In the genomic region with DNA sequence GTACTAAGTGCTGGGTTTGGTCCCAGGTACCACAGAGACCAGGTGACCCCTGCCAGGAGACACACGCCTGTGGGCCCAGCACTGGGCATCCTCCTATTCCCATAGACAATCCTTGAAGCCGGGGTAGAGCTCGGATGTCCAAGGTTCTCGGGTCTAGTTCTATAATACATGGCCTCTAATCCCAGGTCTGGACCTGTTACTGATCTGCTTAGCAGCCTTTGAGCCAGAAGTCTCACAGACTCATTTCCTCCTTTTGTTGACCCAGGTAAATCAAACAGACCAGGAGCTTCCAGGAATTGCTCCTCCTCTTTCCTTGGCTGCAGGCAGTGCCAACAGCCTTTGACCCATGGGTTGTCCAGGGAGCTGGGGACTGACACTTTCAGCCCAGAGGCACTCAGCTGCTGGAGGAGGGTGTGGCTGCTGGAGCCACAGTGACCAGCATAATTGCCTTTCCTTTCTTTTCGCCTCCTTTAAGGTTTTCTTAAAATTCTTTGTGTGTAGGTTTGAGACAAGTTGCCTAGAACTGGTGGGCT, we compare ENCODE assay signal across 12 mouse cellular contexts. TPM values are rescaled to one million over a fixed set of nuclear protein-coding genes. Genes with fewer than 3 reads are reported as not detected.
DNase-seq lines count a peak whose midpoint lies in the region; ATAC-seq and TF ChIP-seq lines count a peak whose summit lies in the region.
"Had no signal": no experiment of that assay in that cellular context is flagged by ENCODE, and none has a peak within 500 bp of the region (broad histone marks: within the 10 kb centered on the region; RNA-seq: fewer than 3 reads in every experiment).

No protein-coding gene starts in this region.

- whole genome bisulfite sequencing in heart, embryonic 10.5 days = 77% methylated on average over 5 of the region's 5 CpGs
- WGBS in stomach, postnatal 0 days = 67% methylated on average over 5 of the region's 5 CpGs

- no peaks in the 10 kb centered on the region for H3K9me3 ChIP-seq in heart, embryonic 10.5 days
- peaks cover 5% of the 10 kb centered on the region for H3K9me3 ChIP-seq in megakaryocyte, embryonic 14.5 days
- no peaks in the 10 kb centered on the region for H3K9me3 ChIP-seq in stomach, postnatal 0 days (ENCODE audit: control insufficient read depth, low read length)
- H3K9me3 ChIP-seq: forebrain, embryonic 10.5 days had no signal

- peaks cover 3% of the 10 kb centered on the region; the same call in 1 of the 2 replicates for H3K27me3 ChIP-seq in heart, embryonic 10.5 days (ENCODE audit: insufficient read depth, poor library complexity, severe bottlenecking)
- peaks cover 18% of the 10 kb centered on the region for H3K27me3 ChIP-seq in megakaryocyte, embryonic 14.5 days (replicated peaks)
- no peaks in the 10 kb centered on the region for H3K27me3 ChIP-seq in stomach, postnatal 0 days (ENCODE audit: control insufficient read depth, insufficient read depth, low read length)

- peak overlapping the region; percentile 64; the same call in 1 of the 2 replicates for H3K27ac ChIP-seq in heart, embryonic 10.5 days
- H3K27ac ChIP-seq in stomach, postnatal 0 days (replicated peaks) = peak overlapping the region; percentile 86
- H3K27ac ChIP-seq in layer of hippocampus, adult 2 months = no peak overlapping the region
- H3K27ac ChIP-seq: macrophage had no signal

- peaks cover 23% of the 10 kb centered on the region for H3K4me1 ChIP-seq in heart, embryonic 10.5 days
- peaks cover 50% of the 10 kb centered on the region for H3K4me1 ChIP-seq in megakaryocyte, embryonic 14.5 days
- no peaks in the 10 kb centered on the region for H3K4me1 ChIP-seq in stomach, postnatal 0 days (replicated peaks; ENCODE audit: control insufficient read depth, insufficient read depth)

- no peak overlapping the region for H3K4me2 ChIP-seq in stomach, postnatal 0 days (replicated peaks; ENCODE audit: low read depth)

- no peak for TF ChIP-seq CTCF in stomach, postnatal 0 days (IDR thresholded peaks at IDR 0.05; ENCODE audit: low read depth)
- TF ChIP-seq CTCF in layer of hippocampus, adult 2 months (conservative IDR thresholded peaks at IDR 0.05) = no peak

- no peaks in the 10 kb centered on the region for H3K36me3 ChIP-seq in heart, embryonic 10.5 days
- peaks cover 3% of the 10 kb centered on the region for H3K36me3 ChIP-seq in megakaryocyte, embryonic 14.5 days (replicated peaks; ENCODE audit: low read length)
- no peaks in the 10 kb centered on the region for H3K36me3 ChIP-seq in stomach, postnatal 0 days (ENCODE audit: control insufficient read depth, insufficient read depth, low read length)
- H3K36me3 ChIP-seq: forebrain, embryonic 10.5 days had no signal

- no peak overlapping the region for H3K4me3 ChIP-seq in heart, embryonic 10.5 days
- H3K4me3 ChIP-seq in megakaryocyte, embryonic 14.5 days (replicated peaks) = peak overlapping the region; percentile 9
- H3K4me3 ChIP-seq in stomach, postnatal 0 days (ENCODE audit: low read depth, low read length) = no peak overlapping the region
- H3K4me3 ChIP-seq in layer of hippocampus, adult 2 months = no peak overlapping the region
- H3K4me3 ChIP-seq: forebrain, embryonic 10.5 days had no signal

- no peak for ATAC-seq in megakaryocyte, adult 5-6 weeks (ENCODE audit: poor library complexity, severe bottlenecking)
- peak; percentile 90 for ATAC-seq in stomach, postnatal 0 days (ENCODE audit: low FRiP score, low TSS enrichment)

- DNase-seq in heart, embryonic 10.5 days (ENCODE audit: low spot score) = no peak
- DNase-seq in heart, adult 8-10 months (ENCODE audit: low spot score) = no peak
- DNase-seq in kidney, postnatal 36 days = peak; percentile 77 to 89
- peak; percentile 83 for DNase-seq in stomach, postnatal 0 days (ENCODE audit: low spot score)
- DNase-seq in layer of hippocampus, adult 2 months (ENCODE audit: low spot score in 2 of 2) = no peak
- no peak for DNase-seq in retina, embryonic 14.5 days (ENCODE audit: low spot score)
- DNase-seq: adrenal gland, adult 8-10 months; thymus, postnatal 14 days had no signal

- no peak for TF ChIP-seq EP300 in stomach, postnatal 0 days (optimal IDR thresholded peaks at IDR 0.05)

- no peak overlapping the region for H3K9ac ChIP-seq in stomach, postnatal 0 days (ENCODE audit: low read length)

RNA-seq across cellular contexts. Expression of gene Gm20431, which starts 9.9 kb away (rescaled TPM):
- polyA plus RNA-seq in heart, embryonic 10.5 days (2016; fragmentation: Nextera tagmentation; extraction: Ambion mirVana) = 0.36 and 3.9 TPM in 2 replicates
- total RNA-seq in heart, adult 8-10 months (2022) = 10 to 100 TPM; 15.3 to 19.4 (median 18.2) TPM
- not detected in 2 replicates for polyA plus RNA-seq in megakaryocyte, embryonic 14.5 days (2012; ENCODE audit: insufficient read depth, low replicate concordance)
- total RNA-seq in megakaryocyte, adult 5-6 weeks (2015) = 6.1 and 22.8 TPM in 2 replicates
- not detected in 2 replicates for total RNA-seq in megakaryocyte, adult 5-6 weeks (2017)
- polyA plus RNA-seq in stomach, postnatal 0 days (2015; fragmentation: Nextera tagmentation; extraction: Ambion mirVana) = 13.4 and 14.1 TPM in 2 replicates
- 10 to 100 TPM; 36.5 to 44.2 TPM for total RNA-seq in layer of hippocampus, adult 2 months (2021)
- polyA plus RNA-seq: macrophage had no signal

RNA-seq across cellular contexts. Expression of gene Cebpb, which starts 17.5 kb away (rescaled TPM):
- 4.2 TPM in 2 replicates for polyA plus RNA-seq in heart, embryonic 10.5 days (2016; fragmentation: Nextera tagmentation; extraction: Ambion mirVana)
- total RNA-seq in heart, adult 8-10 months (2022) = 100 to 1,000 TPM in 1 of 4 experiments, 10 to 100 TPM in 3; 55.1 to 104 (median 84.0) TPM
- 372 and 610 TPM in 2 replicates for polyA plus RNA-seq in megakaryocyte, embryonic 14.5 days (2012; ENCODE audit: insufficient read depth, low replicate concordance)
- total RNA-seq in megakaryocyte, adult 5-6 weeks (2015) = 79.3 and 125 TPM in 2 replicates
- 55.5 and 59.5 TPM in 2 replicates for total RNA-seq in megakaryocyte, adult 5-6 weeks (2017)
- 55.0 and 60.2 TPM in 2 replicates for polyA plus RNA-seq in stomach, postnatal 0 days (2015; fragmentation: Nextera tagmentation; extraction: Ambion mirVana)
- total RNA-seq in layer of hippocampus, adult 2 months (2021) = 10 to 100 TPM; 25.8 to 32.0 TPM

RNA-seq across cellular contexts. Expression of gene Tmem189, which starts 18.5 kb away (rescaled TPM):
- 47.7 and 53.8 TPM in 2 replicates for polyA plus RNA-seq in heart, embryonic 10.5 days (2016; fragmentation: Nextera tagmentation; extraction: Ambion mirVana)
- 10 to 100 TPM; 22.6 to 26.6 (median 23.4) TPM for total RNA-seq in heart, adult 8-10 months (2022)
- 164 and 173 TPM in 2 replicates for polyA plus RNA-seq in megakaryocyte, embryonic 14.5 days (2012; ENCODE audit: insufficient read depth, low replicate concordance)
- total RNA-seq in megakaryocyte, adult 5-6 weeks (2015) = 25.1 and 35.7 TPM in 2 replicates
- total RNA-seq in megakaryocyte, adult 5-6 weeks (2017) = 40.6 and 43.1 TPM in 2 replicates
- 74.6 and 85.7 TPM in 2 replicates for polyA plus RNA-seq in stomach, postnatal 0 days (2015; fragmentation: Nextera tagmentation; extraction: Ambion mirVana)
- 10 to 100 TPM; 43.6 to 46.9 TPM for total RNA-seq in layer of hippocampus, adult 2 months (2021)

RNA-seq across cellular contexts. Expression of gene Ube2v1, which starts 39.3 kb away (rescaled TPM):
- 312 and 332 TPM in 2 replicates for polyA plus RNA-seq in heart, embryonic 10.5 days (2016; fragmentation: Nextera tagmentation; extraction: Ambion mirVana)
- 100 to 1,000 TPM; 120 to 152 (median 139) TPM for total RNA-seq in heart, adult 8-10 months (2022)
- polyA plus RNA-seq in megakaryocyte, embryonic 14.5 days (2012; ENCODE audit: insufficient read depth, low replicate concordance) = 314 and 1,236 TPM in 2 replicates
- total RNA-seq in megakaryocyte, adult 5-6 weeks (2015) = 68.8 and 86.3 TPM in 2 replicates
- total RNA-seq in megakaryocyte, adult 5-6 weeks (2017) = 45.1 and 51.9 TPM in 2 replicates
- polyA plus RNA-seq in stomach, postnatal 0 days (2015; fragmentation: Nextera tagmentation; extraction: Ambion mirVana) = 234 and 253 TPM in 2 replicates
- total RNA-seq in layer of hippocampus, adult 2 months (2021) = 100 to 1,000 TPM; 216 to 232 TPM

Comparison
In these comparisons a context has a peak if more than half of its experiments do, and no peak if none do; other contexts are left out.
1. DNase-seq: peak in kidney, postnatal 36 days (2 of 2) and stomach, postnatal 0 days (single experiment); none in heart, embryonic 10.5 days (single experiment), heart, adult 8-10 months (single experiment), layer of hippocampus, adult 2 months (0 of 2) and retina, embryonic 14.5 days (single experiment).